ENCODE assay signal across 17 mouse cellular contexts in genomic region chr5:63867421-63867820, GRCm38 (mm10). TPM values are rescaled to one million over a fixed set of nuclear protein-coding genes. Genes with fewer than 3 reads are reported as not detected.
DNase-seq lines count a peak whose midpoint lies in the region; ATAC-seq and TF ChIP-seq lines count a peak whose summit lies in the region.
"Had no signal": no experiment of that assay in that cellular context is flagged by ENCODE, and none has a peak within 500 bp of the region (broad histone marks: within the 10 kb centered on the region; RNA-seq: fewer than 3 reads in every experiment).

No protein-coding gene starts in this region.

- peak overlapping the region; percentile 71; the same call in 1 of the 2 replicates for H3K27ac ChIP-seq in kidney, postnatal 0 days
- H3K27ac ChIP-seq in liver, embryonic 15.5 days (replicated peaks), result no peak overlapping the region
- H3K27ac ChIP-seq in hindbrain, embryonic 16.5 days (ENCODE audit: low read depth, low read length), result no peak overlapping the region
- H3K27ac ChIP-seq: heart, embryonic 15.5 days; hindbrain, embryonic 15.5 days; liver, embryonic 14.5 days; stomach, embryonic 15.5 days had no signal

- no peaks in the 10 kb centered on the region for H3K36me3 ChIP-seq in kidney, postnatal 0 days (ENCODE audit: insufficient read depth, low read length)
- no peaks in the 10 kb centered on the region for H3K36me3 ChIP-seq in liver, embryonic 15.5 days (replicated peaks)
- H3K36me3 ChIP-seq in hindbrain, embryonic 16.5 days (ENCODE audit: control insufficient read depth, insufficient read depth, low read length), result no peaks in the 10 kb centered on the region
- H3K36me3 ChIP-seq: heart, embryonic 15.5 days; hindbrain, embryonic 15.5 days; stomach, embryonic 15.5 days had no signal

- H3K9ac ChIP-seq in kidney, postnatal 0 days (ENCODE audit: low read depth, low read length), result no peak overlapping the region
- H3K9ac ChIP-seq in liver, embryonic 15.5 days, result no peak overlapping the region
- H3K9ac ChIP-seq in hindbrain, embryonic 16.5 days (ENCODE audit: low read depth, low read length), result no peak overlapping the region
- H3K9ac ChIP-seq: heart, embryonic 15.5 days; hindbrain, embryonic 15.5 days; liver, embryonic 14.5 days; stomach, embryonic 15.5 days had no signal

- no peak overlapping the region for H3K4me3 ChIP-seq in kidney, postnatal 0 days (replicated peaks; ENCODE audit: low read depth, low read length)
- no peak overlapping the region for H3K4me3 ChIP-seq in liver, embryonic 15.5 days (replicated peaks)
- H3K4me3 ChIP-seq in hindbrain, embryonic 16.5 days (ENCODE audit: low read length), result no peak overlapping the region
- H3K4me3 ChIP-seq: erythroblast, embryonic 14.5 days; heart, embryonic 15.5 days; hindbrain, embryonic 15.5 days; stomach, embryonic 15.5 days had no signal

- DNase-seq in embryo, embryonic 10.5 days (ENCODE audit: low spot score), result peak; percentile 32
- DNase-seq in forelimb bud, embryonic 11.5 days (ENCODE audit: low read depth, low spot score), result peak; percentile 65
- peak; percentile 53 for DNase-seq in kidney, postnatal 0 days (ENCODE audit: low spot score)
- no peak for DNase-seq in layer of hippocampus, adult 9-10 months (ENCODE audit: low spot score)
- DNase-seq in layer of hippocampus, adult 8-10 months (ENCODE audit: low spot score in 2 of 2), result no peak
- DNase-seq: layer of hippocampus, adult 9-11 months; lung, postnatal 4 days; midbrain, embryonic 14.5 days; thymus, postnatal 14 days had no signal

- no peaks in the 10 kb centered on the region for H3K27me3 ChIP-seq in kidney, postnatal 0 days (ENCODE audit: insufficient read depth, low read length)
- no peaks in the 10 kb centered on the region for H3K27me3 ChIP-seq in liver, embryonic 15.5 days
- H3K27me3 ChIP-seq in hindbrain, embryonic 16.5 days (replicated peaks; ENCODE audit: control insufficient read depth, insufficient read depth, low read length), result no peaks in the 10 kb centered on the region
- H3K27me3 ChIP-seq: heart, embryonic 15.5 days; hindbrain, embryonic 15.5 days; stomach, embryonic 15.5 days had no signal

- H3K9me3 ChIP-seq in kidney, postnatal 0 days (replicated peaks; ENCODE audit: low read length), result no peaks in the 10 kb centered on the region
- H3K9me3 ChIP-seq in liver, embryonic 15.5 days (replicated peaks), result no peaks in the 10 kb centered on the region
- H3K9me3 ChIP-seq in hindbrain, embryonic 16.5 days (ENCODE audit: control insufficient read depth, low read length), result no peaks in the 10 kb centered on the region
- H3K9me3 ChIP-seq: heart, embryonic 15.5 days; hindbrain, embryonic 15.5 days; stomach, embryonic 15.5 days had no signal

- peak; percentile 90 for ATAC-seq in kidney, postnatal 0 days (replicated peaks; ENCODE audit: low FRiP score, low read depth)
- ATAC-seq in liver, embryonic 15.5 days (ENCODE audit: insufficient read depth), result peak; percentile 40; the same call in 1 of the 2 replicates
- ATAC-seq in hindbrain, embryonic 16.5 days, result no peak

- TF ChIP-seq CTCF in kidney, postnatal 0 days (IDR thresholded peaks at IDR 0.05; ENCODE audit: low read depth), result peak; percentile 17; the same call in 1 of the 2 replicates

- no peak overlapping the region for H3K4me2 ChIP-seq in kidney, postnatal 0 days (ENCODE audit: low read length)
- H3K4me2 ChIP-seq in liver, embryonic 15.5 days, result no peak overlapping the region
- no peak overlapping the region for H3K4me2 ChIP-seq in hindbrain, embryonic 16.5 days (ENCODE audit: low read length)
- H3K4me2 ChIP-seq: heart, embryonic 15.5 days; hindbrain, embryonic 15.5 days; stomach, embryonic 15.5 days had no signal

- 28% methylated on average over 3 of the region's 3 CpGs for WGBS in kidney, postnatal 0 days
- 51% methylated on average over 3 of the region's 3 CpGs for WGBS in liver, embryonic 15.5 days (ENCODE audit: insufficient replicate concordance)
- 43% methylated on average over 3 of the region's 3 CpGs for WGBS in hindbrain, embryonic 16.5 days

- peaks cover 4% of the 10 kb centered on the region; the same call in 1 of the 2 replicates for H3K4me1 ChIP-seq in kidney, postnatal 0 days (replicated peaks; ENCODE audit: insufficient read depth, low read length)
- 0 out of 2 replicates have a peak, but pooled peaks cover 13% of the 10 kb centered on the region for H3K4me1 ChIP-seq in liver, embryonic 15.5 days (replicated peaks)
- peaks cover 3% of the 10 kb centered on the region for H3K4me1 ChIP-seq in hindbrain, embryonic 16.5 days (ENCODE audit: control insufficient read depth, insufficient read depth, low read depth, low read length)
- H3K4me1 ChIP-seq: stomach, embryonic 15.5 days had no signal

RNA-seq across cellular contexts. Expression of gene 0610040J01Rik, which starts 55.3 kb away (rescaled TPM):
- polyA plus RNA-seq in kidney, postnatal 0 days (2015; fragmentation: Nextera tagmentation; extraction: Ambion mirVana), result 53.4 and 59.8 TPM in 2 replicates
- polyA plus RNA-seq in liver, embryonic 15.5 days (2015; fragmentation: Nextera tagmentation; extraction: Ambion mirVana), result 20.4 and 24.6 TPM in 2 replicates
- 3.6 and 3.8 TPM in 2 replicates for polyA plus RNA-seq in hindbrain, embryonic 16.5 days (2015; fragmentation: Nextera tagmentation; extraction: Ambion mirVana)
- 1 to 10 TPM; 3.5 to 5.6 (median 4.5) TPM for total RNA-seq in layer of hippocampus, adult 8-10 months (2022)
- total RNA-seq: MEL had no signal

Comparison
In these comparisons a context has a peak if more than half of its experiments do, and no peak if none do; other contexts are left out.
1. DNase-seq: peak in embryo, embryonic 10.5 days (single experiment), forelimb bud, embryonic 11.5 days (single experiment) and kidney, postnatal 0 days (single experiment); none in layer of hippocampus, adult 9-10 months (single experiment) and layer of hippocampus, adult 8-10 months (0 of 2).